Mouse (Mus musculus) retina, adult 2 months (tissue): ENCODE data around the gene Cables2.

Experiments used
- DNase-seq: peaks from one replicate; pipeline ENCODE4 v3.0.0-alpha.2; 2012; ENCODE audit warnings: low read depth, low spot score

Gene Cables2

DNA sequence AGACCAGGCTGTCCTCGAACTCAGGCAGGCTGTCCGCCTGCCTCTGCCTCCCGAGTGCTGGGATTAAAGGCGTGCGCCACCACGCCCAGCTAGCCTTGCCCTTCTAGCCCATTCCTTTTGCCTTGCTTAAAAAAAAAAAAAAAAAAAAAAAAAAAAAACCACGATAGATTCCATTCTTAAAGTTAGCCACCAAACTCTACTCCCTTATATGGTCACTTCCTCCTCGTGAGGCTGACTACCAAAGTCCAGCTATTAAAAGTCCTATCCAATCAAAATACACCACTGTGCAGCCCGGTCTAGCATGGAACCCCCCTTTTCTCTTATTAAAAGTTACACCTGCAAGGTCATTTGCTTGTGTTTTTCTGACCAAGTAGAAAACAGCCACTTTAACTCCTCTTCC lies 17.6 kb downstream of the Cables2 start:
- no peak for DNase-seq

- DNase-seq, result no peak
Measured at GRCm38 (mm10) chr2:180254436-180255209, 18.7 kb downstream of the Cables2 start.

GRCm38 (mm10) chr2:180251838-180252237 lies 21.5 kb downstream of the Cables2 start:
- DNase-seq, result no peak

GRCm38 (mm10) chr2:180250930-180251611 lies 22.2 kb downstream of the Cables2 start:
- peak; percentile 78 for DNase-seq

- no peak for DNase-seq
Measured at GRCm38 (mm10) chr2:180248947-180249660, 24.2 kb downstream of the Cables2 start.

DNA sequence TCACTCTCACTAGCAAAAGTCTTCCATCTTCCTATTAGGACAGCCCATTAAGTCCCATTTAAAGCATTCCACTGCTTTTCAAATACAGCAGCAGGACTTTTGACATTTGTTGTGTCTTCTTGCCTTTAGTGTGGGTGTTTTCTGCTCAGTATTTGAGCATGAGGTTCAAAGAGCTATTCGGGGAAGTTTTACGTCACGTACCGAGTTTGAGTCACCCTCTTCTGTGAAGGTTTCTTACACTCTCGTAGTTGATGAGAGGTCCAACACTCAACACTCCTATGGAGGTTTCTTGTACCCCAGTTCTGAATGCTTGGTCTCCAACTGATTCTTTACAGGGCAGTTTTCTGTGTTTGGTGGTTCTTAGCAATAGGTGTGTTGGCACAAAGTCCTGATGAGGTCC lies 25.4 kb downstream of the Cables2 start:
- DNase-seq, result no peak

- no peak for DNase-seq
Measured at GRCm38 (mm10) chr2:180243108-180243507, 30.2 kb downstream of the Cables2 start.

- no peak for DNase-seq
Measured at GRCm38 (mm10) chr2:180238591-180238990, 34.7 kb downstream of the Cables2 start.

DNA sequence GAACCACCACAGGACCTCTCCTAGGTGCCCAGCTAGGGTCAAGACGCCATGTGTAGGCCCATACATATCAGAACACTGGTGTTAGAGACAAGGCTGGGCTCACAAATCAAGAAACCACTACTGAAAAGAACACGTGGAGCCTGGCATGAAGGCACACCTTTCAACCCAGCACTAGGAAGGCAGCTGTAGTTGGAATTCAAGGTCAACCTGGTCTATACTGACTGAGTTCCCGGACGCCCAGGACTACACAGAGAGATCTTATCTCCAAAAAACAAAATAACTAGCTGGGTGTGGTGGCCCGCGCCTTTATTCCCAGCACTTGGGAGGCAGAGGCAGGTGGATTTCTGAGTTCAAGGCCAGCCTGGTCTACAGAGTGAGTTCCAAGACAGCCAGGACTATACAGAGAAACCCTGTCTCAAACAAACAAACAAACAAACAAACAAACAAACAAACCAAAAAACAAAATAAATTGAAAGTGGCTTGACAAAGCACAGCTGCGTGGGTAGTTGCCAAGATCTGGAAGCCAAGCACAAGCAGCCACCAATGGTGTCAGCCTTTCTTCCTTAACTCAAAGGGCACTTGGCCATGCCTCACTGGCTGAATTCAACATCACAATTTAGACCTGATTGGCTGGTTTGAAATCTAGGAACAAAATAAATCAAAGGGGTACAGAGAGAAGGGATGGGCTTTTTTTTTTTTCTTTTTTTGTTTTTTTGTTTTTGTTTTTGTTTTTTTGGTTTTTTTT lies 35.5 kb downstream of the Cables2 start:
- DNase-seq, result no peak

DNA sequence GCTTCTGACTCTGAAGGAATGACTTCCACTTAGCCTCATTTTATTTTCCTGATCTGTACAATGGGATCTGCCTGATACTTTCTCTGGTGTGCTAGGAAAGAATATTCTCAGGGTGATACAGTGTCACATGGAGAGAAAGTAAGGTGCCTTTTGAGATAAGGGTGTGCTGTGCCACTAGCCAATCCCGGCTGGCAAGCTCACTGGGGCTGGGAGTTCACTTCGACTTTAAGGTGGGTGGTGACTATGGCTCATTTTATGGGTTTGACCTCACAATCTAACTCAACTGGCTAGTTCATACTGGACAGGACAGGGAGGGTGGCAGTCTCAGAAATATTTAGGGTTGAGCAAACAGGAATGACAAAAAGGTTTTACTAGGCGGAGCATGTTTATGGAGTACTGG lies 36.4 kb downstream of the Cables2 start:
- no peak for DNase-seq

DNA sequence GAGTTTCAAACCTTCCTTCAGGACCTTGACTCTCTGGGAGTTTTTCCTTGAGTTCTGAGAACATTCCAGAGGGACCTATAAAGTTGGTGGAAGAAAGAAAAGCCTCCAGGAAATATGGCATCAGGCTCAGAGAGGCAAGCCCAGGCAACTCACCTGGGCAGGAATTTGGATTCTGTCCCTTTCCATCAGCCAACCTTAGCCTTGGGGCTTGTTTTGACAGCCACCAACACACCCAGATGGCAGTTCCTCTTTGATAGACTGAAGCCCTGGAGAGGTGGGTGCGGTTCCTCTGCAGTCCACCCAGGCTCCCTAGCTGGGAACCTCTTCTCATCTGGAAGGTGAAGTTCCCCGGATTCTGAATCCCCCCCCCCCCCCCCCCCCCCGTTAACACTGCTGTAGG lies 36.8 kb downstream of the Cables2 start:
- DNase-seq, result no peak

DNA sequence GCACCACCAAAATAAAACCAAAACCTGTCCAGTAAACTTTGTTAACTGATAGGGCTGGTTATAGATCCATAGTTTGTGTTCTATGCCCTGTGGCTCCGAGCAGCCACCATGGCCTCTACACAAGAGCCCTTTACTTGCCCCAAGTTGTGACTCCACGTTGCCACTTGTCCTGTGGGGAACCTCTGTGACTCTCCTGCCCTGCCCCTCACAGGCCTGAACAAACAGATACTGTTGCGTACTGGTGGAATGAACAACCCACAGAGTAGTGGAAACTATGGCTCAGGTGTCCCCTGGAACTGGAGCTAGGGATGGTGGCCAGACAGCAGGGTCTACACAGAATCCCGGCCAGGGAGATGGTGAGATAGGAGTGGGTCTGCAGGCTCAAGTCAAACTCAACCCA lies 37.5 kb downstream of the Cables2 start:
- DNase-seq, result no peak

GRCm38 (mm10) chr2:180234980-180235379 lies 38.3 kb downstream of the Cables2 start:
- no peak for DNase-seq

- no peak for DNase-seq
Measured at GRCm38 (mm10) chr2:180234353-180234752, 38.9 kb downstream of the Cables2 start.

GRCm38 (mm10) chr2:180233101-180233904 lies 40.0 kb downstream of the Cables2 start:
- no peak for DNase-seq

DNA sequence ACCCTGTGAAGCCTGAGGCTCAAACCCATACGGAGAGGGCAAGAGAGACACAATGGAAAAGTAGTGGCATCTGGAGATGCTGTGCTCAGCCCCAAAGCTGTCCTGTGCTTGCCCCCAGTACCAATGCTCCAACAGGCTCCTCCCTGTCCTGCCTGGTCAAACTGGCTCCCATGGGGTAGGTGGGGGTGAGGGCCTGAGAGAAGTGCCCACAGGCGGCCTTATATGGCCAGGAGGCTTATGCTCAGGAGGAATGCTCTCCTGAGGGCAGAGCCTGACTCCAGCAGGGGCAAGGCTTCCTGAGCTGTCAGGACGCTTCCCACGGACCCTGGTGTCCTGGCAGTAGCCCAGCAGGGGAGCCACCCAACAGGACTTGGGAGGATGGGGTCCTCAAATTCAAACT lies 42.8 kb downstream of the Cables2 start:
- no peak for DNase-seq

DNA sequence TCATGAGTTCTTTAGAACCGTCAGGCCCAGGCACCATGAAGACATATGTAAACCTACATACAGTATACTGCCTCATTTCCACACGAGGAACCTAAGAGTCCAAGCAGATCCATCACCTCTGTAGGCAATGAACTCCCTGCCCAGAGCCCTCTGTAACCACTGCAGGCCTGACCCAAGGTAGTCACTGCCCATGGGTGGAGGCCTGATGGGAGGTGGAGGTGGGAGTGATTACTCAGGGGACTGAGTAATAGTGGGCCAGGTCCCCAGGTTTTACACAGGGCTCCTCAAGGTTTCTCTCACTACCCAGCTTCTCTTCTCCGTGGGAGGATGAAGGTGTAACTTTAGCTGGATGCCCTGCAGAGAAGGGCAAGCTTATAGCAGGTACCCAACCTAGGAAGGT lies 44.2 kb downstream of the Cables2 start:
- no peak for DNase-seq

- DNase-seq, result no peak
Measured at GRCm38 (mm10) chr2:180228592-180228991, 44.7 kb downstream of the Cables2 start.

GRCm38 (mm10) chr2:180228060-180228458 lies 45.2 kb downstream of the Cables2 start:
- no peak for DNase-seq

- no peak for DNase-seq
Measured at GRCm38 (mm10) chr2:180227262-180228059, 45.8 kb downstream of the Cables2 start.
